Mouse (Mus musculus) adipocyte (in vitro differentiated cells): ENCODE results near the gene Adamts6.

Source experiments
- DNase-seq: peaks from one replicate; pipeline ENCODE4 v3.0.0-alpha.2; 2016; ENCODE audit warnings: low spot score

The Adamts6 gene

GRCm38 (mm10) chr13:104517638-104518311 is 230.1 kb downstream of the Adamts6 start:
- no peak for DNase-seq

- DNase-seq: no peak
Measured at GRCm38 (mm10) chr13:104518312-104519005, 230.8 kb downstream of the Adamts6 start.

GRCm38 (mm10) chr13:104519006-104519695 is 231.5 kb downstream of the Adamts6 start:
- DNase-seq: no peak

- DNase-seq: no peak
Measured at GRCm38 (mm10) chr13:104519981-104520380, 232.3 kb downstream of the Adamts6 start.

GRCm38 (mm10) chr13:104520461-104520860 is 232.8 kb downstream of the Adamts6 start:
- DNase-seq: no peak

GRCm38 (mm10) chr13:104521532-104521931 is 233.9 kb downstream of the Adamts6 start:
- no peak for DNase-seq

GRCm38 (mm10) chr13:104525656-104526055 is 238.0 kb downstream of the Adamts6 start:
- no peak for DNase-seq

GRCm38 (mm10) chr13:104529238-104529637 is 241.6 kb downstream of the Adamts6 start:
- DNase-seq: no peak

GRCm38 (mm10) chr13:104531841-104532240 is 244.2 kb downstream of the Adamts6 start:
- no peak for DNase-seq

- DNase-seq: no peak
Measured at GRCm38 (mm10) chr13:104532723-104533122, 245.1 kb downstream of the Adamts6 start.

GRCm38 (mm10) chr13:104533806-104534495 is 246.3 kb downstream of the Adamts6 start:
- DNase-seq: peak; percentile 76

GRCm38 (mm10) chr13:104540861-104541398 is 253.3 kb downstream of the Adamts6 start:
- no peak for DNase-seq

- no peak for DNase-seq
Measured at GRCm38 (mm10) chr13:104542123-104542758, 254.6 kb downstream of the Adamts6 start.

- DNase-seq: no peak
Measured at GRCm38 (mm10) chr13:104542759-104543141, 255.1 kb downstream of the Adamts6 start.
